Mouse (Mus musculus) midbrain, embryonic 13.5 days (tissue): ENCODE results near the gene Sema5b. TPM values are rescaled to one million over a fixed set of nuclear protein-coding genes. Genes with fewer than 3 reads are reported as not detected.

Experiments used
- ATAC-seq: fragments of 200-750 bp; cut with Nextera tagmentation; 2 replicates; pipeline ENCODE4 v1.8.0; 2017; ENCODE audit warnings: mild to moderate bottlenecking, moderate TSS enrichment, moderate library complexity
- H3K27ac ChIP-seq: fragments of 300-500 bp; sonication (generic); 2 replicates; pipeline ENCODE4 v1.5.1; 2015; ENCODE audit warnings: inconsistent platforms, mild to moderate bottlenecking, moderate library complexity
- H3K27me3 ChIP-seq: fragments of 300-500 bp; sonication (generic); 2 replicates; pipeline ENCODE4 v1.6.1; 2015; ENCODE audit warnings: mild to moderate bottlenecking, inconsistent platforms
- H3K36me3 ChIP-seq: fragments of 300-500 bp; sonication (generic); 2 replicates; pipeline ENCODE4 v1.6.1; 2015; ENCODE audit warnings: mild to moderate bottlenecking, inconsistent platforms
- H3K4me1 ChIP-seq: fragments of 300-500 bp; sonication (generic); replicated peaks from 2 replicates; pipeline ENCODE4 v1.6.1; 2015; ENCODE audit warnings: inconsistent platforms
- H3K4me2 ChIP-seq: fragments of 300-500 bp; sonication (generic); replicated peaks from 2 replicates; pipeline ENCODE4 v1.6.1; 2015; ENCODE audit warnings: moderate library complexity, mild to moderate bottlenecking, inconsistent platforms
- H3K4me3 ChIP-seq: fragments of 300-500 bp; sonication (generic); replicated peaks from 2 replicates; pipeline ENCODE4 v1.5.1; 2015; ENCODE audit warnings: mild to moderate bottlenecking, inconsistent platforms
- H3K9ac ChIP-seq: fragments of 300-500 bp; sonication (generic); replicated peaks from 2 replicates; pipeline ENCODE4 v1.6.1; 2015; ENCODE audit warnings: mild to moderate bottlenecking, inconsistent platforms
- H3K9me3 ChIP-seq: fragments of 300-500 bp; sonication (generic); 2 replicates; pipeline ENCODE4 v1.6.1; 2016; ENCODE audit warnings: mild to moderate bottlenecking, inconsistent platforms
- WGBS: fragments of 180-500 bp; shearing (Covaris S2); methylation state at CpG from one replicate; pipeline ENCODE4 v1.1.7; 2015; 5-methylcytosine and 5-hydroxymethylcytosine counted together
- polyA plus RNA-seq: library from polyadenylated mRNA; unstranded; fragments of >200 nt; fragmentation: Nextera tagmentation; extraction: Ambion mirVana; gene quantifications from 2 replicates; pipeline ENCODE4 v1.2.1, GENCODE M21; 2015

Gene Sema5b
- polyA plus RNA-seq, 1 experiment from 2014 or later, result 43.6 TPM

DNA sequence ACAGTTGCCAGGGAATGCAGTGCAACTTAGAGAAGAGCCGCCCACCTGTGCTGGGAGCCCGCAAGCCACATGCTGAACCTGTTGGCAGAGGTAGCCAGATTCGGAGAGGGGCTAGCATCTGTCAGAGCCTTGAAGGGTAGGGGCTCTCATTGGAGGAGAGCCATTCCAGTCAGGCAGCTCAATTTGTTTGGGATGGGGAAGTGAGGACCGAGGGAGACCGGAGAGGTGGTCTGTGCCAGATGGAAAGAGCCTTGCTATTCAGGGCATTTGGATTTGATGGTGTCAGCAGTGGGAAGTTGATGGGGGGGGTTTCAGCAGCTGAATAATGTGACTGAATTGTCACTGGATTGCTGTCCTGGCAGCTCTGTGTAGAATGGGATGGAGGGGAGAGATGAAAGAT lies 57.9 kb downstream of the Sema5b start:
- 71% methylated on average over 5 of the region's 5 CpGs for WGBS
- peak overlapping the region; percentile 61 for H3K27ac ChIP-seq

GRCm38 (mm10) chr16:35600282-35600681 lies 59.3 kb downstream of the Sema5b start:
- Histone ChIP-seq H3K36me3 (no peaks in the 10 kb centered on the region), H3K9ac (no peak overlapping the region), H3K4me3 (no peak overlapping the region), H3K4me2 (no peak overlapping the region), H3K27ac (no peak overlapping the region), H3K27me3 (no peaks in the 10 kb centered on the region), H3K4me1 (peaks cover 83% of the 10 kb centered on the region), H3K9me3 (no peaks in the 10 kb centered on the region)
- 73% methylated on average over 5 of the region's 5 CpGs for WGBS
- ATAC-seq, result no peak

More for the DNA sequence above, 57.9 kb downstream of the Sema5b start:
- H3K9me3 ChIP-seq, result no peaks in the 10 kb centered on the region
- H3K36me3 ChIP-seq, result no peaks in the 10 kb centered on the region
- H3K4me2 ChIP-seq, result no peak overlapping the region
- no peak overlapping the region for H3K4me3 ChIP-seq
- no peak; the same call in 1 of the 2 replicates for ATAC-seq
- peaks cover 86% of the 10 kb centered on the region for H3K4me1 ChIP-seq
- no peaks in the 10 kb centered on the region for H3K27me3 ChIP-seq
- H3K9ac ChIP-seq, result no peak overlapping the region

DNA sequence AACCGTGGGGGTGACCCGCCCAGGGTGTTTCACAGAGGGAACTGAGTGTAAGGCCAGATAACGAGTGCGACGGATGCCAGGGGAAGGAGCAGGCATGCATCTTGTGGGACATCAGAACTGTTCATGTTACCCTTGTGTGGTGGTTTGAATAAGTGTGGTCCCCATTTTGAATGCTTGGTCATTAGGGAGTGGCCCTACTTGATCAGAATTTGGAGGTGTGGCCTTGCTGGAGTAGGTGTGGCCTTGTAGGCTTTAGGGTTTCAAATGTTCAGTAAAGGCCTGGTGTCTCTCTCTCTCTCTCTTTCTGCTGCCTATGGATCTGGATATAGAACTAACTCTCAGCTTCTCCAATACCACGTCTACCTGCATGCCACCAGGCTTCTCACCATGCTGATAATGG lies 60.5 kb downstream of the Sema5b start:
- H3K4me3 ChIP-seq, result no peak overlapping the region
- no peaks in the 10 kb centered on the region for H3K36me3 ChIP-seq
- no peak for ATAC-seq
- H3K9me3 ChIP-seq, result no peaks in the 10 kb centered on the region
- 86% methylated on average over 6 of the region's 6 CpGs for WGBS
- no peak overlapping the region for H3K27ac ChIP-seq
- peaks cover 85% of the 10 kb centered on the region for H3K4me1 ChIP-seq
- no peaks in the 10 kb centered on the region for H3K27me3 ChIP-seq
- H3K4me2 ChIP-seq, result no peak overlapping the region
- no peak overlapping the region for H3K9ac ChIP-seq

DNA sequence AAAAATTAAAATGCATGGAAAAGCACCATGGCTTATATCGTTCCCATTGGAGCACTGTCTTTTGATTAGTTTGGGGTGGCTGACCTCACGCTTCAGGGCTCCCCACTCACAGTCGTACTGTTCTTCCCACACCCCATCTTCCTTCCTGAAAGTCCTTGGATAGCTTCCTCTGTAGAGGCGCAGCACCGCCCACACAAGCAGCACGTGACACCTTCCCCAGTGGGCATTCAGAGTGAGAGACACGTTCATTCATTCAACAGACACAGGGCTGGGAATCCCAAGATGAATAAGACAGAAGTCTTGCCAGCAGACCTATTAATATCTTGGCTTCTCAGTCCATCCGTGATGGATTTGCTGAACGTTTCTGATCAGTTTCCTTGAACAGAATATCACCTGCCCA lies 61.6 kb downstream of the Sema5b start:
- 63% methylated on average over 9 of the region's 9 CpGs for WGBS
- Histone ChIP-seq H3K9me3 (no peaks in the 10 kb centered on the region), H3K4me3 (no peak overlapping the region), H3K36me3 (no peaks in the 10 kb centered on the region), H3K9ac (no peak overlapping the region), H3K27ac (no peak overlapping the region), H3K27me3 (no peaks in the 10 kb centered on the region), H3K4me2 (no peak overlapping the region), H3K4me1 (peaks cover 83% of the 10 kb centered on the region)
- ATAC-seq, result no peak

DNA sequence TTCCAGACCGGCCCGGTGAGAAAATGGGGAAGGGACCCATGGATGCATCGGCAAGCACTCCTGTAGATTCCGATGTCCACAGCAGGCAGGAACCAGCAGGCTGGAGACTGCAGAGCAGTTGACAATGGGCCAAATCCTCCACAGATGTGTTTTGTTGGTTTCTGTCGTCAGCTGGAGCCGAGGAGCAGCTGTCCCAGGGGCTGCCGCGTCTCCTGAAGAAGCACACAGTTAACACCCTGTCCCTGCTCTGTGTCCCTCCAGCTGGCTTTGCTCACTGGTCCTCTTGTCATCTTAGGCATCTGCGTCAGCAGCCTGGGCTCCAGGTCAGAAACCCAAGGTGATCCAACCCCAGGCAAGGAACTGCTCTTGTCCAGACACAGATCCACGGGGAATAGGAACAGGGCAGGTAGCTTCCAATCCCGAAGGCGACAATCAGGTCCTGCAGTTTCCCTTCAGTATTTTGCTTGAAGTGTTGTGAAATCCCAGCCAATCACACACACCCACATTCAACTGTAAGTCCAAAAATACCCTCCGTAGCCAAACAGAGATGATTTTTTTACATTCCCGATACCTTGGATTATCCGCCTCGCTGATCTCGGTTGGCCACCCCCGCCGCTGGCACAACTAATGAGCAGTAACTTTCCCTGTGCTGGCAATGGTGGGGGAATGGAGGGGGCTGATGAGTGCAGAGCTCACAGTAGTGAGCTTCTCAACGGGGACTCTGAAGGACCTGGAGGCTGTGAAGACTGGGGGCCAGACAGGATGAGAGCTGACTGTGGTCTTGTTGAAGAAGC lies 63.0 kb downstream of the Sema5b start:
- WGBS, result 52% methylated on average over 20 of the region's 20 CpGs
- H3K36me3 ChIP-seq, result no peaks in the 10 kb centered on the region
- H3K9ac ChIP-seq, result no peak overlapping the region
- H3K4me2 ChIP-seq, result no peak overlapping the region
- no peak for ATAC-seq
- peaks cover 83% of the 10 kb centered on the region for H3K4me1 ChIP-seq
- no peak overlapping the region for H3K27ac ChIP-seq
- no peak overlapping the region for H3K4me3 ChIP-seq
- no peaks in the 10 kb centered on the region for H3K27me3 ChIP-seq
- H3K9me3 ChIP-seq, result no peaks in the 10 kb centered on the region

GRCm38 (mm10) chr16:35607250-35607649 lies 66.3 kb downstream of the Sema5b start:
- Histone ChIP-seq H3K27me3 (no peaks in the 10 kb centered on the region), H3K9me3 (no peaks in the 10 kb centered on the region), H3K36me3 (no peaks in the 10 kb centered on the region), H3K4me1 (peaks cover 90% of the 10 kb centered on the region), H3K4me3 (no peak overlapping the region), H3K27ac (no peak overlapping the region), H3K9ac (no peak overlapping the region), H3K4me2 (no peak overlapping the region)
- no peak for ATAC-seq
- 84% methylated on average over 3 of the region's 3 CpGs for WGBS

DNA sequence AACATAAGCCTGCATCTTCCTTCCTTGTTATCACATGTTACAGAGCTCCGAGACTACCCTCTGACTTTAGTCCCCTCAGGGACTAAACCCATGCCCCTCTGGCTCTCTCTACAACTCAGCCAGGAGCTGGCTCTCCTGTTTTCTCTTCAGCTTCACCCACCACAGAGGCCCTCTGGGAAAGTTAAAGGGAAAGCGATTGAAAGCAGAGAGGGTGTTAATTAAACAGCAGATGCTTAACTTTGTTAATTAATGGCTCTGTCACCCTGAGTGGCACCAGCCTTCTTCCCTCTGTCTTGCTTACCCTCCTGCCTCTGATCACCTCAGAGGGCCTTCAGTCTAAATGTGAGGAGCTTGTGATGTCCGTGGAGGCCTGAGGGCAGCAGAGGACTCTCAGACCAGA lies 67.3 kb downstream of the Sema5b start:
- H3K9me3 ChIP-seq, result no peaks in the 10 kb centered on the region
- WGBS, result 58% methylated on average over 3 of the region's 3 CpGs
- no peak overlapping the region for H3K4me3 ChIP-seq
- no peak overlapping the region for H3K9ac ChIP-seq
- no peak for ATAC-seq
- H3K4me2 ChIP-seq, result no peak overlapping the region
- H3K36me3 ChIP-seq, result no peaks in the 10 kb centered on the region
- peaks cover 89% of the 10 kb centered on the region for H3K4me1 ChIP-seq
- no peaks in the 10 kb centered on the region for H3K27me3 ChIP-seq
- no peak overlapping the region for H3K27ac ChIP-seq

- H3K27ac ChIP-seq, result no peak overlapping the region
- no peaks in the 10 kb centered on the region for H3K9me3 ChIP-seq
- no peak overlapping the region for H3K4me3 ChIP-seq
- 60% methylated on average over 6 of the region's 6 CpGs for WGBS
- H3K4me1 ChIP-seq, result peaks cover 88% of the 10 kb centered on the region
- no peak for ATAC-seq
- H3K9ac ChIP-seq, result no peak overlapping the region
- H3K27me3 ChIP-seq, result no peaks in the 10 kb centered on the region
- H3K4me2 ChIP-seq, result no peak overlapping the region
- no peaks in the 10 kb centered on the region for H3K36me3 ChIP-seq
Observed at GRCm38 (mm10) chr16:35609561-35609960, 68.6 kb downstream of the Sema5b start.

GRCm38 (mm10) chr16:35613851-35614804 lies 73.2 kb downstream of the Sema5b start:
- no peaks in the 10 kb centered on the region for H3K27me3 ChIP-seq
- no peak overlapping the region for H3K4me3 ChIP-seq
- no peaks in the 10 kb centered on the region for H3K36me3 ChIP-seq
- H3K4me2 ChIP-seq, result peak overlapping the region; percentile 39
- no peaks in the 10 kb centered on the region for H3K9me3 ChIP-seq
- WGBS, result 20% methylated on average over 17 of the region's 17 CpGs
- H3K9ac ChIP-seq, result peak overlapping the region; percentile 52
- H3K27ac ChIP-seq, result peak overlapping the region; percentile 92
- H3K4me1 ChIP-seq, result peaks cover 69% of the 10 kb centered on the region
- ATAC-seq, result peak; percentile 86

DNA sequence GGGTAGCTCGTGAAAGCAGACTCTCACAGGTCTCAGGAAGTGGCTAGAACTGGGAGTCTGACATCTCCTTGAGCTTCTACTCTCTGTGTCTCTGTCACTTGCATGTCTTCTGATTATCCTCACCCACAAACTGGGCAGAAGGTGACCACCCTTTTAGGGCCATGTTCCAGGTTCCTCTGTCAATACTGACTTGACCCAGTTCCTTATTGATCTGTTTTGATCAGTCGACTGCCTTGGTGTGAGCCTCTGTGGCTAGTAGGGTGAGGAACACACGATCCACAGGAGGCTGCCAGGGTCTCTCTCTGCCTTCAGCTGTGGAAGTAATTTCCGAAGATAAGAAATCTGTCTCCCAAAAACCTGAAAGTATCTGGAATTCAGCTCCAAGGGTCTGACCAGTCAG lies 76.8 kb downstream of the Sema5b start:
- Histone ChIP-seq H3K9me3 (no peaks in the 10 kb centered on the region), H3K4me1 (peaks cover 41% of the 10 kb centered on the region), H3K9ac (no peak overlapping the region), H3K4me2 (no peak overlapping the region), H3K27ac (no peak overlapping the region), H3K36me3 (no peaks in the 10 kb centered on the region), H3K27me3 (no peaks in the 10 kb centered on the region), H3K4me3 (no peak overlapping the region)
- 85% methylated on average over 4 of the region's 4 CpGs for WGBS
- no peak for ATAC-seq

DNA sequence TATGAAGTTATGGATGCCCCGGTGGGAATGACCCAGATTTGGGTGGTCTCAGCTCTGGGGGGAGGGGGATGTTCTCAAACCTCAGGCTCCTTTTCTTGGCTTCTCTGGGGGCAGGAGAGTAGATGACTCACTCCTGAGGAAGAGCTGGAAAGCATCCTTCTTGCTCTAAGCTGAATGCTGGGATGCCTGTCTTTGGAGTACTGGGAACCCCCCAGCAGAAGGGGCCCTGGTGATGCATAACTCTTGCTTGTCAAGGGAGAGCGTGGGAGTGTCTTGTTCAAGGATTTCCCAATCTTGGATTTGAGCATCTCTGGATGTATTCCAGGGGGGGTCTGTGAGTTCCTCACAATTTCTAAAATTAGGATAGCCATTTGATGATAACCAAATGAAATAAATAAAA lies 82.1 kb downstream of the Sema5b start:
- Histone ChIP-seq H3K27me3 (no peaks in the 10 kb centered on the region), H3K9me3 (no peaks in the 10 kb centered on the region), H3K36me3 (no peaks in the 10 kb centered on the region), H3K4me3 (no peak overlapping the region), H3K4me2 (no peak overlapping the region), H3K9ac (no peak overlapping the region), H3K4me1 (peaks cover 44% of the 10 kb centered on the region), H3K27ac (no peak overlapping the region)
- no peak for ATAC-seq
- WGBS, result 96% methylated on average over 2 of the region's 2 CpGs

- Histone ChIP-seq H3K4me1 (peaks cover 41% of the 10 kb centered on the region), H3K9ac (0 out of 2 replicates have a peak overlapping the region, but pooled peaks have one; percentile 36), H3K4me2 (no peak overlapping the region), H3K27ac (0 out of 2 replicates have a peak overlapping the region, but pooled peaks have one; percentile 59), H3K9me3 (no peaks in the 10 kb centered on the region), H3K4me3 (no peak overlapping the region), H3K27me3 (no peaks in the 10 kb centered on the region), H3K36me3 (0 out of 2 replicates have a peak, but pooled peaks cover 6% of the 10 kb centered on the region)
- WGBS, result 41% methylated on average over 7 of the region's 7 CpGs
- 0 out of 2 replicates have a peak, but pooled peaks have one; percentile 38 for ATAC-seq
Observed at GRCm38 (mm10) chr16:35623986-35624385, 83.0 kb downstream of the Sema5b start.
